Mouse (Mus musculus) neutrophil, adult 59 days (primary cell): ENCODE results near the gene Ubqln2. TPM values are rescaled to one million over a fixed set of nuclear protein-coding genes. Genes with fewer than 3 reads are reported as not detected.

Experiments
- total RNA-seq, 2 experiments: library from RNA; stranded (reverse); gene quantifications; 1 replicate in 1 of 2; 2 replicates in 1 of 2; pipeline ENCODE4 v1.2.4; 2023

Gene Ubqln2
- 10 to 100 TPM; 20.3 to 24.7 TPM for total RNA-seq

GRCm38 (mm10) chrX:153497688-153498516 is at the start of gene Ubqln2:
TSS of gene Ubqln2 (plus strand) at chrX:153498227.

Other genes with a start within 250 kb of the Ubqln2 start
- gene Cypt3, start 60.4 kb downstream of the Ubqln2 start, total RNA-seq, result not detected
- gene Kctd12b, start 198.2 kb downstream of the Ubqln2 start, total RNA-seq, result 1 to 10 TPM; 2.9 to 4.7 TPM
- gene Nbdy, start 225.4 kb downstream of the Ubqln2 start, total RNA-seq, result 10 to 100 TPM; 10.5 to 10.6 TPM